In genomic region chr5:63879026-63879425, GRCm38 (mm10) we compare ENCODE assay signal across 21 mouse cellular contexts.
DNase-seq lines count a peak whose midpoint lies in the region; ATAC-seq and TF ChIP-seq lines count a peak whose summit lies in the region.
"Had no signal": no experiment of that assay in that cellular context is flagged by ENCODE, and none has a peak within 500 bp of the region (broad histone marks: within the 10 kb centered on the region; RNA-seq: fewer than 3 reads in every experiment).

No protein-coding gene starts in this region.

- H3K9me3 ChIP-seq in embryonic facial prominence, embryonic 14.5 days (ENCODE audit: control insufficient read depth, low read length): no peaks in the 10 kb centered on the region
- no peaks in the 10 kb centered on the region for H3K9me3 ChIP-seq in embryonic facial prominence, embryonic 10.5 days
- no peaks in the 10 kb centered on the region; the same call in 1 of the 2 replicates for H3K9me3 ChIP-seq in midbrain, embryonic 12.5 days
- no peaks in the 10 kb centered on the region for H3K9me3 ChIP-seq in midbrain, postnatal 0 days (ENCODE audit: low read length)
- H3K9me3 ChIP-seq: embryonic facial prominence, embryonic 13.5 days; forebrain, embryonic 10.5 days; forebrain, embryonic 13.5 days; heart, embryonic 13.5 days; hindbrain, embryonic 12.5 days; hindbrain, embryonic 15.5 days had no signal

- H3K27ac ChIP-seq in embryonic facial prominence, embryonic 14.5 days (replicated peaks; ENCODE audit: low read depth, low read length): no peak overlapping the region
- no peak overlapping the region for H3K27ac ChIP-seq in embryonic facial prominence, embryonic 10.5 days (replicated peaks)
- H3K27ac ChIP-seq in midbrain, embryonic 12.5 days (replicated peaks): no peak overlapping the region
- H3K27ac ChIP-seq in midbrain, postnatal 0 days (ENCODE audit: low read depth, low read length): no peak overlapping the region
- H3K27ac ChIP-seq: embryonic facial prominence, embryonic 13.5 days; forebrain, embryonic 10.5 days; forebrain, embryonic 13.5 days; heart, embryonic 13.5 days; hindbrain, embryonic 12.5 days; hindbrain, embryonic 15.5 days had no signal

- no peak overlapping the region for H3K4me3 ChIP-seq in embryonic facial prominence, embryonic 14.5 days (ENCODE audit: low read depth, low read length)
- no peak overlapping the region for H3K4me3 ChIP-seq in embryonic facial prominence, embryonic 10.5 days
- no peak overlapping the region for H3K4me3 ChIP-seq in midbrain, embryonic 12.5 days
- no peak overlapping the region for H3K4me3 ChIP-seq in midbrain, postnatal 0 days (ENCODE audit: low read depth, low read length)
- H3K4me3 ChIP-seq: embryonic facial prominence, embryonic 13.5 days; forebrain, embryonic 10.5 days; forebrain, embryonic 13.5 days; heart, embryonic 13.5 days; hindbrain, embryonic 12.5 days; hindbrain, embryonic 15.5 days had no signal

- no peak for TF ChIP-seq CTCF in midbrain, postnatal 0 days (IDR thresholded peaks at IDR 0.05)
- TF ChIP-seq CTCF in brain, embryonic 14.5 days (IDR thresholded peaks at IDR 0.05; ENCODE audit: borderline replicate concordance, extremely low read depth, insufficient read depth, insufficient read length): no peak

- H3K27me3 ChIP-seq in embryonic facial prominence, embryonic 14.5 days (replicated peaks; ENCODE audit: control insufficient read depth, insufficient read depth, low read length): no peaks in the 10 kb centered on the region
- no peaks in the 10 kb centered on the region for H3K27me3 ChIP-seq in embryonic facial prominence, embryonic 10.5 days (replicated peaks; ENCODE audit: low read depth, poor library complexity, severe bottlenecking)
- peaks cover 13% of the 10 kb centered on the region; the same call in 1 of the 2 replicates for H3K27me3 ChIP-seq in midbrain, embryonic 12.5 days
- H3K27me3 ChIP-seq in midbrain, postnatal 0 days (ENCODE audit: insufficient read depth, low read length): no peaks in the 10 kb centered on the region
- H3K27me3 ChIP-seq: embryonic facial prominence, embryonic 13.5 days; forebrain, embryonic 13.5 days; heart, embryonic 13.5 days; hindbrain, embryonic 15.5 days; Patski had no signal

- no peak overlapping the region for H3K9ac ChIP-seq in embryonic facial prominence, embryonic 14.5 days (ENCODE audit: low read depth, low read length)
- no peak overlapping the region for H3K9ac ChIP-seq in midbrain, embryonic 12.5 days (replicated peaks)
- no peak overlapping the region for H3K9ac ChIP-seq in midbrain, postnatal 0 days (replicated peaks; ENCODE audit: low read length, poor library complexity, severe bottlenecking)
- H3K9ac ChIP-seq: embryonic facial prominence, embryonic 13.5 days; forebrain, embryonic 13.5 days; heart, embryonic 13.5 days; hindbrain, embryonic 12.5 days; hindbrain, embryonic 15.5 days had no signal

- WGBS in embryonic facial prominence, embryonic 14.5 days: 54% methylated on average over 10 of the region's 10 CpGs
- WGBS in embryonic facial prominence, embryonic 10.5 days: 71% methylated on average over 10 of the region's 10 CpGs
- WGBS in midbrain, embryonic 12.5 days: 57% methylated on average over 10 of the region's 10 CpGs
- WGBS in midbrain, postnatal 0 days: 33% methylated on average over 10 of the region's 10 CpGs

- no peaks in the 10 kb centered on the region for H3K4me1 ChIP-seq in embryonic facial prominence, embryonic 14.5 days (ENCODE audit: control insufficient read depth, insufficient read depth, low read length)
- H3K4me1 ChIP-seq in embryonic facial prominence, embryonic 10.5 days: peaks cover 8% of the 10 kb centered on the region
- H3K4me1 ChIP-seq in midbrain, embryonic 12.5 days: no peaks in the 10 kb centered on the region
- H3K4me1 ChIP-seq in midbrain, postnatal 0 days (ENCODE audit: insufficient read depth, low read length): no peaks in the 10 kb centered on the region
- H3K4me1 ChIP-seq: forebrain, embryonic 13.5 days; hindbrain, embryonic 12.5 days; hindbrain, embryonic 15.5 days had no signal

- 0 out of 2 replicates have a peak, but pooled peaks have one; percentile 41 for ATAC-seq in embryonic facial prominence, embryonic 14.5 days (ENCODE audit: low read depth)
- peak; percentile 56; the same call in 1 of the 2 replicates for ATAC-seq in midbrain, embryonic 12.5 days (ENCODE audit: low FRiP score, low read depth)
- ATAC-seq in midbrain, postnatal 0 days (ENCODE audit: low FRiP score): no peak
- ATAC-seq: forebrain, embryonic 13.5 days; Patski had no signal

- DNase-seq in embryonic facial prominence, embryonic 14.5 days (ENCODE audit: low spot score): peak; percentile 21
- DNase-seq in embryonic facial prominence, embryonic 10.5 days (ENCODE audit: low spot score): no peak
- DNase-seq in midbrain, postnatal 0 days (ENCODE audit: low spot score): no peak
- DNase-seq in brain, embryonic 14.5 days (ENCODE audit: low read depth): peak; percentile 58
- DNase-seq in left cerebral cortex, adult 11 months (ENCODE audit: low spot score): no peak
- DNase-seq: adrenal gland, postnatal 10 days; adrenal gland, postnatal 36 days; cerebellum, adult 11 months; cerebellum, adult 2 months; cerebellum, adult 9-11 months; cerebellum, postnatal 25 days; gastrocnemius, postnatal 25 days; heart, adult 18-20 months had no signal

- no peak for TF ChIP-seq POLR2A in brain, embryonic 14.5 days (IDR thresholded peaks at IDR 0.05; ENCODE audit: borderline replicate concordance, extremely low read depth, insufficient read depth, insufficient read length, poor library complexity, severe bottlenecking)

- H3K4me2 ChIP-seq in embryonic facial prominence, embryonic 14.5 days (ENCODE audit: low read depth, low read length): no peak overlapping the region
- no peak overlapping the region for H3K4me2 ChIP-seq in midbrain, embryonic 12.5 days (replicated peaks)
- no peak overlapping the region for H3K4me2 ChIP-seq in midbrain, postnatal 0 days (ENCODE audit: low read depth, low read length, poor library complexity, severe bottlenecking)
- H3K4me2 ChIP-seq: embryonic facial prominence, embryonic 13.5 days; forebrain, embryonic 13.5 days; heart, embryonic 13.5 days; hindbrain, embryonic 12.5 days; hindbrain, embryonic 15.5 days had no signal

- H3K36me3 ChIP-seq in embryonic facial prominence, embryonic 14.5 days (ENCODE audit: control insufficient read depth, insufficient read depth, low read length): no peaks in the 10 kb centered on the region
- H3K36me3 ChIP-seq in embryonic facial prominence, embryonic 10.5 days (replicated peaks): no peaks in the 10 kb centered on the region
- no peaks in the 10 kb centered on the region for H3K36me3 ChIP-seq in midbrain, embryonic 12.5 days
- no peaks in the 10 kb centered on the region for H3K36me3 ChIP-seq in midbrain, postnatal 0 days (ENCODE audit: insufficient read depth, low read length)
- H3K36me3 ChIP-seq: embryonic facial prominence, embryonic 13.5 days; forebrain, embryonic 10.5 days; heart, embryonic 13.5 days; hindbrain, embryonic 12.5 days; hindbrain, embryonic 15.5 days had no signal

Comparison
In these comparisons a context has a peak if more than half of its experiments do, and no peak if none do; other contexts are left out.
1. DNase-seq: peak in embryonic facial prominence, embryonic 14.5 days (single experiment) and brain, embryonic 14.5 days (single experiment); none in embryonic facial prominence, embryonic 10.5 days (single experiment), midbrain, postnatal 0 days (single experiment) and left cerebral cortex, adult 11 months (single experiment).